Mouse (Mus musculus): Measurements from ENCODE around the gene Hist1h4j. TPM values are rescaled to one million over a fixed set of nuclear protein-coding genes. Genes with fewer than 3 reads are reported as not detected.

Gene Hist1h4j
- polyA plus RNA-seq, 1 experiment from 2014 or later: 3.6 TPM

Small RNA genes within 50 kb of the gene (microRNA-seq; reads per million reads assigned to microRNA genes)
- gene Gm44357: not detected
- not detected for gene Gm44367
- gene Gm44454: not detected

Other genes starting within 250 kb of the Hist1h4j start
- 0.68 and 1.1 TPM in 2 replicates for gene AK157302, start 239.8 kb upstream of the Hist1h4j start, polyA plus RNA-seq (2015; fragmentation: Nextera tagmentation; extraction: Ambion mirVana)
- 8.8 and 32.6 TPM in 2 replicates for gene Gm11273, start 233.6 kb upstream of the Hist1h4j start, polyA plus RNA-seq (2015; fragmentation: Nextera tagmentation; extraction: Ambion mirVana)
- gene Zkscan8, start 203.9 kb upstream of the Hist1h4j start, polyA plus RNA-seq (2015; fragmentation: Nextera tagmentation; extraction: Ambion mirVana): 5.4 and 5.5 TPM in 2 replicates
- gene Olfr1366, start 192.3 kb upstream of the Hist1h4j start, polyA plus RNA-seq (2015; fragmentation: Nextera tagmentation; extraction: Ambion mirVana): 0.26 and 0.27 TPM in 2 replicates
- gene Olfr1535, start 175.2 kb upstream of the Hist1h4j start, polyA plus RNA-seq (2015; fragmentation: Nextera tagmentation; extraction: Ambion mirVana): 0.06 TPM in 1 of 2 replicates, not detected in the other
- gene Olfr1364, start 153.3 kb upstream of the Hist1h4j start, polyA plus RNA-seq (2015; fragmentation: Nextera tagmentation; extraction: Ambion mirVana): not detected in 2 replicates
- gene Olfr1362, start 121.0 kb upstream of the Hist1h4j start, polyA plus RNA-seq (2015; fragmentation: Nextera tagmentation; extraction: Ambion mirVana): not detected in 2 replicates
- not detected in 2 replicates for gene Olfr11, start 92.5 kb upstream of the Hist1h4j start, polyA plus RNA-seq (2015; fragmentation: Nextera tagmentation; extraction: Ambion mirVana)
- not detected in 2 replicates for gene Olfr1361, start 71.7 kb upstream of the Hist1h4j start, polyA plus RNA-seq (2015; fragmentation: Nextera tagmentation; extraction: Ambion mirVana)
- gene Olfr1360, start 57.7 kb upstream of the Hist1h4j start, polyA plus RNA-seq (2015; fragmentation: Nextera tagmentation; extraction: Ambion mirVana): not detected in 2 replicates
- not detected in 2 replicates for gene Olfr1359, start 37.0 kb upstream of the Hist1h4j start, polyA plus RNA-seq (2015; fragmentation: Nextera tagmentation; extraction: Ambion mirVana)
- gene Hist1h2bl, start 18.9 kb upstream of the Hist1h4j start, polyA plus RNA-seq (2015; fragmentation: Nextera tagmentation; extraction: Ambion mirVana): 1.4 and 4.4 TPM in 2 replicates
- gene Hist1h2ai, start 18.6 kb upstream of the Hist1h4j start, polyA plus RNA-seq (2015; fragmentation: Nextera tagmentation; extraction: Ambion mirVana): 25.1 TPM in 2 replicates
- 4.7 and 6.3 TPM in 2 replicates for gene Hist1h3h, start 17.4 kb upstream of the Hist1h4j start, polyA plus RNA-seq (2015; fragmentation: Nextera tagmentation; extraction: Ambion mirVana)
- gene Hist1h2bm, start 13.0 kb upstream of the Hist1h4j start, polyA plus RNA-seq (2015; fragmentation: Nextera tagmentation; extraction: Ambion mirVana): 2.5 and 3.3 TPM in 2 replicates
- 2.4 and 3.2 TPM in 2 replicates for gene Hist1h4k, start 15.4 kb downstream of the Hist1h4j start, polyA plus RNA-seq (2015; fragmentation: Nextera tagmentation; extraction: Ambion mirVana)
- gene Hist1h2ak, start 18.8 kb downstream of the Hist1h4j start, polyA plus RNA-seq (2015; fragmentation: Nextera tagmentation; extraction: Ambion mirVana): 28.6 and 40.6 TPM in 2 replicates
- 3.3 and 6.0 TPM in 2 replicates for gene Hist1h2bn, start 19.1 kb downstream of the Hist1h4j start, polyA plus RNA-seq (2015; fragmentation: Nextera tagmentation; extraction: Ambion mirVana)
- gene Hist1h1b, start 45.6 kb downstream of the Hist1h4j start, polyA plus RNA-seq (2015; fragmentation: Nextera tagmentation; extraction: Ambion mirVana): 25.3 and 26.3 TPM in 2 replicates
- gene Hist1h3i, start 48.3 kb downstream of the Hist1h4j start, polyA plus RNA-seq (2015; fragmentation: Nextera tagmentation; extraction: Ambion mirVana): 109 and 120 TPM in 2 replicates
- gene Hist1h2an, start 52.2 kb downstream of the Hist1h4j start, polyA plus RNA-seq (2015; fragmentation: Nextera tagmentation; extraction: Ambion mirVana): 9.6 and 16.6 TPM in 2 replicates
- gene Hist1h2bp, start 52.4 kb downstream of the Hist1h4j start, polyA plus RNA-seq (2015; fragmentation: Nextera tagmentation; extraction: Ambion mirVana): 1.4 and 2.1 TPM in 2 replicates
- gene Hist1h2bq, start 75.1 kb downstream of the Hist1h4j start, polyA plus RNA-seq (2015; fragmentation: Nextera tagmentation; extraction: Ambion mirVana): 17.3 and 17.7 TPM in 2 replicates
- gene Hist1h2ao, start 75.4 kb downstream of the Hist1h4j start, polyA plus RNA-seq (2015; fragmentation: Nextera tagmentation; extraction: Ambion mirVana): 1.7 TPM in 1 of 2 replicates, not detected in the other
- 0.68 TPM in 1 of 2 replicates, not detected in the other for gene Hist1h4m, start 76.7 kb downstream of the Hist1h4j start, polyA plus RNA-seq (2015; fragmentation: Nextera tagmentation; extraction: Ambion mirVana)
- 14.0 and 15.4 TPM in 2 replicates for gene Hist1h4n, start 97.1 kb downstream of the Hist1h4j start, polyA plus RNA-seq (2015; fragmentation: Nextera tagmentation; extraction: Ambion mirVana)
- gene Hist1h2ap, start 98.4 kb downstream of the Hist1h4j start, polyA plus RNA-seq (2015; fragmentation: Nextera tagmentation; extraction: Ambion mirVana): 2,912 and 3,763 TPM in 2 replicates
- gene Hist1h2br, start 98.7 kb downstream of the Hist1h4j start, polyA plus RNA-seq (2015; fragmentation: Nextera tagmentation; extraction: Ambion mirVana): 19.8 and 19.9 TPM in 2 replicates
- 7.8 and 8.5 TPM in 2 replicates for gene Zfp184, start 210.0 kb downstream of the Hist1h4j start, polyA plus RNA-seq (2015; fragmentation: Nextera tagmentation; extraction: Ambion mirVana)
- 0.09 and 0.12 TPM in 2 replicates for gene Pom121l2, start 246.1 kb downstream of the Hist1h4j start, polyA plus RNA-seq (2015; fragmentation: Nextera tagmentation; extraction: Ambion mirVana)